Mouse (Mus musculus) right cerebral cortex, postnatal 36 days (tissue): Measurements from ENCODE around the gene 2410137M14Rik.

ENCODE experiments used
- DNase-seq, 2 experiments: peaks; one replicate each; pipeline ENCODE4 v3.0.0; 2022; ENCODE audit warnings: low spot score in 2 of 2, mixed read lengths in 1 of 2

2410137M14Rik gene

GRCm38 (mm10) chr17:36981221-36981813 lies at the start of gene 2410137M14Rik:
Gene 2410137M14Rik, minus strand, starts transcription at chr17:36981237.
- DNase-seq = peak; percentile 34 to 56

GRCm38 (mm10) chr17:37029162-37029561 lies 48.1 kb upstream of the 2410137M14Rik start:
- DNase-seq = no peak

- DNase-seq = peak; percentile 91 to 92
Observed at GRCm38 (mm10) chr17:37028683-37029120, 47.7 kb upstream of the 2410137M14Rik start.

- no peak for DNase-seq
Observed at GRCm38 (mm10) chr17:37028212-37028611, 47.2 kb upstream of the 2410137M14Rik start.

- no peak for DNase-seq
Observed at GRCm38 (mm10) chr17:37027486-37027885, 46.4 kb upstream of the 2410137M14Rik start.

GRCm38 (mm10) chr17:37026425-37026824 lies 45.4 kb upstream of the 2410137M14Rik start:
- DNase-seq = no peak

- DNase-seq = no peak
Observed at GRCm38 (mm10) chr17:37022628-37023576, 41.9 kb upstream of the 2410137M14Rik start, which contains the start of gene Mog. Gene Mog, minus strand, starts transcription at chr17:37023398.

GRCm38 (mm10) chr17:37019242-37019641 lies 38.2 kb upstream of the 2410137M14Rik start:
- DNase-seq = peak in 1 of 2 experiments; percentile 36

- DNase-seq = peak; percentile 20 to 38
Observed at GRCm38 (mm10) chr17:37018328-37018727, 37.3 kb upstream of the 2410137M14Rik start.

- no peak for DNase-seq
Observed at GRCm38 (mm10) chr17:37016333-37016732, 35.3 kb upstream of the 2410137M14Rik start.

- DNase-seq = no peak
Observed at GRCm38 (mm10) chr17:37012141-37012540, 31.1 kb upstream of the 2410137M14Rik start.

GRCm38 (mm10) chr17:37011719-37012118 lies 30.7 kb upstream of the 2410137M14Rik start:
- no peak for DNase-seq

- no peak for DNase-seq
Observed at GRCm38 (mm10) chr17:37009460-37010042, 28.5 kb upstream of the 2410137M14Rik start.

GRCm38 (mm10) chr17:37008161-37008560 lies 27.1 kb upstream of the 2410137M14Rik start:
- DNase-seq = no peak

- no peak for DNase-seq
Observed at GRCm38 (mm10) chr17:37003366-37003765, 22.3 kb upstream of the 2410137M14Rik start.

GRCm38 (mm10) chr17:37002364-37003330 lies 21.6 kb upstream of the 2410137M14Rik start:
- no peak for DNase-seq

GRCm38 (mm10) chr17:37000863-37001262 lies 19.8 kb upstream of the 2410137M14Rik start, which contains the start of gene Zfp57:
Gene Zfp57, plus strand, starts transcription at chr17:37001163.
- DNase-seq = no peak

- DNase-seq = no peak
Observed at GRCm38 (mm10) chr17:36998477-36998876, 17.4 kb upstream of the 2410137M14Rik start.

- peak; percentile 57 to 62 for DNase-seq
Observed at GRCm38 (mm10) chr17:36997033-36997735, 16.1 kb upstream of the 2410137M14Rik start.

GRCm38 (mm10) chr17:36995448-36995847 lies 14.4 kb upstream of the 2410137M14Rik start:
- no peak for DNase-seq
